Mouse (Mus musculus) mouse embryonic stem cell (cell line): Measurements from ENCODE around the gene Sh3pxd2a.

Experiments used
- in situ Hi-C, 2 experiments: fragments of 300-500 bp; cut with MboI; formaldehyde crosslinking; loops; 1 replicate in 1 of 2; 3 replicates in 1 of 2; pipeline ENCODE4 v1.14.3; 2019 to 2020; ENCODE audit warnings: low sequenced_read_pairs in 2 of 2, low pct_unique_long_range_greater_than_20kb in 1 of 2, mixed read lengths in 1 of 2; ENCODE audit not compliant: unreplicated experiment in 1 of 2

The Sh3pxd2a gene

GRCm38 (mm10) chr19:47369008-47369407, 95.2 kb downstream of the Sh3pxd2a start:
- in situ Hi-C loops = loop anchor here in 1 of 2 experiments (10.0 to 25.0 kb wide), 2 partner anchors 96 to 468 kb away; partner anchors contain the start of gene Sh3pxd2a

GRCm38 (mm10) chr19:47367271-47367879, 96.8 kb downstream of the Sh3pxd2a start:
- in situ Hi-C loops = loop anchor here in 1 of 2 experiments (10.0 to 25.0 kb wide), 2 partner anchors 97 to 470 kb away; partner anchors contain the start of gene Sh3pxd2a

GRCm38 (mm10) chr19:47366576-47366975, 97.6 kb downstream of the Sh3pxd2a start:
- in situ Hi-C loops = loop anchor here in 1 of 2 experiments (10.0 to 25.0 kb wide), 2 partner anchors 98 to 471 kb away; partner anchors contain the start of gene Sh3pxd2a

GRCm38 (mm10) chr19:47363086-47363668, 101.0 kb downstream of the Sh3pxd2a start:
- in situ Hi-C loops = loop anchor here (5.0 to 25.0 kb wide), 3 partner anchors 102 to 474 kb away; partner anchors contain the start of gene Sh3pxd2a (in 1 of the 2)

GRCm38 (mm10) chr19:47360921-47361320, 103.3 kb downstream of the Sh3pxd2a start:
- in situ Hi-C loops = loop anchor here (5.0 to 25.0 kb wide), 3 partner anchors 104 to 476 kb away; partner anchors contain the start of gene Sh3pxd2a (in 1 of the 2)

GRCm38 (mm10) chr19:47360017-47360416, 104.2 kb downstream of the Sh3pxd2a start:
- in situ Hi-C loops = loop anchor here (5.0 to 25.0 kb wide), 3 partner anchors 105 to 477 kb away; partner anchors contain the start of gene Sh3pxd2a (in 1 of the 2)

- in situ Hi-C loops = loop anchor here in 1 of 2 experiments (25.0 kb wide), 1 partner anchor 478 kb away; no protein-coding TSS in a partner anchor
Observed at GRCm38 (mm10) chr19:47359166-47359931, 104.9 kb downstream of the Sh3pxd2a start.

- in situ Hi-C loops = loop anchor here in 1 of 2 experiments (25.0 kb wide), 1 partner anchor 480 kb away; no protein-coding TSS in a partner anchor
Observed at GRCm38 (mm10) chr19:47357297-47357696, 106.9 kb downstream of the Sh3pxd2a start.

GRCm38 (mm10) chr19:47356188-47356857, 107.9 kb downstream of the Sh3pxd2a start:
- in situ Hi-C loops = loop anchor here in 1 of 2 experiments (25.0 kb wide), 1 partner anchor 481 kb away; no protein-coding TSS in a partner anchor

GRCm38 (mm10) chr19:47354456-47354855, 109.7 kb downstream of the Sh3pxd2a start:
- in situ Hi-C loops = loop anchor here in 1 of 2 experiments (25.0 kb wide), 1 partner anchor 483 kb away; no protein-coding TSS in a partner anchor

GRCm38 (mm10) chr19:47349043-47349442, 115.2 kb downstream of the Sh3pxd2a start:
- in situ Hi-C loops = no loop called here

- in situ Hi-C loops = no loop called here
Observed at GRCm38 (mm10) chr19:47348395-47349016, 115.7 kb downstream of the Sh3pxd2a start.

GRCm38 (mm10) chr19:47347021-47347643, 117.1 kb downstream of the Sh3pxd2a start:
- in situ Hi-C loops = no loop called here

- in situ Hi-C loops = no loop called here
Observed at GRCm38 (mm10) chr19:47346606-47347005, 117.6 kb downstream of the Sh3pxd2a start.

GRCm38 (mm10) chr19:47345851-47346568, 118.2 kb downstream of the Sh3pxd2a start:
- in situ Hi-C loops = no loop called here

- in situ Hi-C loops = no loop called here
Observed at GRCm38 (mm10) chr19:47343422-47343821, 120.8 kb downstream of the Sh3pxd2a start.

GRCm38 (mm10) chr19:47339165-47339564, 125.0 kb downstream of the Sh3pxd2a start:
- in situ Hi-C loops = loop anchor here in 1 of 2 experiments (10.0 kb wide), 1 partner anchor 164 kb away; the partner anchor contains the start of gene Neurl1a
